Mouse (Mus musculus) liver, adult 2 months (tissue): Measurements from ENCODE around the gene Ttc21b.

ENCODE experiments used
- CTCF ChIP-seq: fragments of 200-500 bp; IDR thresholded peaks from 2 replicates; pipeline ENCODE4 v1.5.1; 2011; ENCODE audit warnings: low read depth, low read length, control low read depth
- POLR2A ChIP-seq: fragments of 200-500 bp; IDR thresholded peaks from 2 replicates; pipeline ENCODE4 v1.6.1; 2011; ENCODE audit warnings: low read length, control low read depth; ENCODE audit not compliant: insufficient read depth; ENCODE audit errors: extremely low read depth

DNA sequence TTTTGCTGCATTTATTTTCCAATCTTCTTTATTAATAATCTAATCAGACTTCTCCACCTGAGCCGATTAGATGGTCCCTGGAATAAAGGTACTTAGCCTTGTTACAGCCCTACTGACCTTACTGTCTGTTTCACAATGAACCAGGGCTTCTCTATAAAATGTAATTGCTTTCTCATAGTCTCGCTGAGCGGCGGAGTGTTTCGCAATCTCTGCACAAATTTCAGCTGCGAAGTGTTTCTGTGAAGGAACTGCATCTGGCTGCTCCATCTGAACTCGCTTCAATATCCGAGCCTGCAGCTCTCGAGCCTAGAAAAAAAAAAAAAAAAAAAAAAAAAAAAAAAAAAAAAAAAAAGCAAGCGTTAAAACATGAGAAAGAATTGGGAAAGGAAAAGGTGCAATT is 46.5 kb downstream of the Ttc21b start:
- TF ChIP-seq CTCF (no peak), POLR2A (no peak)
